Mouse (Mus musculus) lung, postnatal 25 days (tissue): ENCODE results near the gene Hoxb4.

ENCODE experiments used
- DNase-seq: peaks from one replicate; pipeline ENCODE4 v3.0.0; 2022; ENCODE audit warnings: low spot score

The Hoxb4 gene

DNA sequence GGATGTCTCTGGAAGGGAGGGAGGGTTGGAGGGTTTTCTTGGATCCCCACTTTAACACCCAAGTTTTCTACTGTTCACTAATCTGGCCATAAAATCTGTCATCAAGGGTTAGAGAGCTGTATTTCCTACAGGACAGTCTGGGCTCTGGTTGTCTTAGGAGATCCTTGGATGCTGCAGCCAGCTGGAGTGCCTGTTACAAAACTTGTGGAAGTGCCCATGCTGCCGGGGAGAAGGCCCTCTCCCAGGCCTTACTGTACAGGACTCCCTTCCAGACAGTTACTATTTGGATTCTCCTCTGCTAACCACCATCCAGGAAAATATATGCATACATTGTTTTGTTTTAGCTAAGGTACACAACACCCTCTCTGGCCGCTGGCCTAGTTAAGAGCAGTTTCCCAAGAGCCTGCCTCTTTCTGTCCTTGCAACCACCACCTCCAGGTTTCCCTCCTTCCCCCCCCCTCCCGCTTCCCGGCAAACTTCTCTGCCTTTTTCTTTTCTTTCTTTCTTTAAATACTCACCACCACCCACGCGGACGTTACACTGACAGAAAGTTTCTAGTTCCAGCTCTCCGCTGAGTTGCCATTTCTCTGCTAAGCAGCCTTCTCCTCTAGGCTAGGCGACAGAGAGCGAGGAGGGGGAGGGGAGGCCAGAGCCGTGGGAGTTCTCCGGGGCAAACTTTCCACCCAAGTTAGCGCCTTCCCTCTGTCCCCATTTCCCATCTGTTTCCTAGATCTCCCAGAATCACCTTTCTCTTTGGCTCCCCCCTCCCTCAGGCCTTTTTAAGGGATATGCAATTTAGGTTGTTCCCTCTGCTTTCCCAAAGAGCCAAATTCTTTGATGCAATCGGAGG, 31.6 kb downstream of the Hoxb4 start:
- DNase-seq = no peak

DNA sequence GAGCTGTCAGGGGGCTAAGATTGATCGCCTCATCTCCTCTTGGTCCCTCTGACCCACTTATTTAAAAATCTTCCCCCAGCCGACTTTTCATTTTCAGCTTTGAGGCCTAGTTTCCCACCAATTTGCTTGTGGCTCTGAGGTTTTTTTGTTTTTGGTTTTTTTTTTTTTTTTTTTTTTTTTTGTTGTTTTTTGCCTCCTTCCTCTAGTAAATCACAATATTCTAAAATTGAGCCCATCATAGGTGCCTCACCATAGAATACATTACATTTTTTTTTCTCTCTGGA, 32.2 kb downstream of the Hoxb4 start, which contains the start of gene Hoxb2:
Hoxb2 (plus strand) TSS at position 185 of the 284 bp plus-strand sequence.
- no peak for DNase-seq

DNA sequence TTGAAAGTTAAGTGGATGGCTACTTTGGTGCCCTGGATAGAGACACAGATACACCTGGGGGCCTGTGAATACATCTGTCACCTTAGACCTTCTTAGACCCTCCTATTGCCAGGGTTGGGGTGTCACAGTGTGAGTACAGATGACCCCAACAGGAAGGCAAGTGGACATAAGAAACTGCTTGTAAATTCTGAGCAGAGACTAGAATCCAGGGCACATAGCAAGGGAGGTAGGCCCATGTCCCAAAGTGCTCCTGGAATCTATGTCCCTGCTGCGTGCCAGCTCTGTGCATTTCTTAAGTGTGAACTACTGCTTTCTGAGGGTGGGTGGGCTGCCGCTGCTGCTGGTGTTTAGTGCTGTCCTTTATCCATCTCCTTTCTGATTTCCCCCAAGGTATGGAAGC, 32.7 kb downstream of the Hoxb4 start:
- no peak for DNase-seq

DNA sequence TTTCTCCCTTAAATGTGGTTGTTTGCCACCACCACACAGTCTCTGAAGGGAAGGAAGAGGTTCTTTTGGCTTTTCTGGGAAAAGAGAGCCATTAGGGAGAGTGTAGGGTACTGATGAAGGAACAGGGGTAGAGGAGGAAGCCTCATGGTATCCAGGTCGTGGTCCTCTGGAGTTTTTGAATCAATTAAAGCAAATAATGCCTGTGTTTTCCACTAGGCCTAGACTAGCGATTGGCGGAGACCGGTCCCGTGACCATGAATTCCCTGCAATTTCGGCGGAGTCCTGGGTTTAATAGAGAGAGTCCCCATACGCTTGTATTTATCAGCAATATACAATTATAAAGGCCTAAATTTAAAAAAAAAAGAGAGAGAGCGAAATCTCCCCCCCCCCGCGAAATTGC, 33.2 kb downstream of the Hoxb4 start:
- no peak for DNase-seq

DNA sequence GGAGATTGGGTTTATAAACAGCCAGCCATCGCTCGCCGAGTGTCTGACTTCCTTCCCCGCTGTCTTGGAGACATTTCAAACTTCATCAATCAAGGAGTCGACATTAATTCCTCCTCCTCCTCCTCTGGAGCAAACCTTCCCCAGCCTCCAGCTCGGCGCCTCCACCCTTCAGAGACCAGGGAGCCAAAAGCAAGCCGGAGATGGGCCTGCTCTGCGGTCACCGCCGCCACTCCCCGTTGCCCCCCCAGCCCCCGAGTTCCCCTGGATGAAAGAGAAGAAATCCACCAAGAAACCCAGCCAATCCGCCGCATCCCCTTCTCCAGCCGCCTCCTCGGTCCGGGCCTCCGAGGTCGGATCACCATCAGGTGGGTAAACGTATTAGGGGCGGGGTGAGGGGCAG, 33.8 kb downstream of the Hoxb4 start:
- peak; percentile 77 for DNase-seq

DNA sequence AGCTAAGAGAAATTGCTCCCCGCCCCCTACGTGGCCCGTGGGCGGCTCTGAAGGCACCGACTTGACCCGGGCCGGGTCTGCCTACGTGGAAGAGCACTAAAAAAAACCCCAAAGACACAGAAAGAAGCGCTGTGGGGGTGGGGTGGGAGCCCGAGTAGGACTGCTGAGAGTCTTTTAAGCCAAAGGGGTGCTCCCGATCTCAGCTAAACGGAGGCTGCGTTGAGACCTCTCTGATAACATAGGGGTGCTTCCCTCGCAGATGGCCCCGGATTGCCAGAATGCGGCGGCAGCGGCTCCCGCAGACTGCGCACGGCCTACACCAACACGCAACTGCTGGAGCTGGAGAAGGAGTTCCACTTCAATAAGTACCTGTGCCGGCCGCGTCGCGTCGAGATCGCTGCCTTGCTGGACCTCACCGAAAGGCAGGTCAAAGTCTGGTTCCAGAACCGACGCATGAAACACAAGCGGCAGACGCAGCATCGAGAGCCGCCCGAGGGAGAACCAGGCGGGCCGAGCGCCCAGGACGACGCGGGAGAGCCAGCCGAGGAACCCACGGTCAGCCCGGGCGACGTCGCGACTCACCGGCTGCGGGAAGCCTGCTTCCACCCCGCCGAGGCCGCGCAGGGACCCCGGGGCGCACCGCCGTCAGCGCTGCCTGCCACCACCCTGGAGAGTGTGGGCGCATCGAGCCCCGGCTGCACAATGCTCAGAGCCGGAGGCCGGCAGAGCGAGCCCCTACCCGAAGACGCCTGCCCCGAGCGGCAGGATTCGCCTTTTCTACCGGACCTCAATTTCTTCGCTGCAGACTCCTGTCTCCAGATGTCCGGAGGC, 34.8 kb downstream of the Hoxb4 start:
- no peak for DNase-seq

DNA sequence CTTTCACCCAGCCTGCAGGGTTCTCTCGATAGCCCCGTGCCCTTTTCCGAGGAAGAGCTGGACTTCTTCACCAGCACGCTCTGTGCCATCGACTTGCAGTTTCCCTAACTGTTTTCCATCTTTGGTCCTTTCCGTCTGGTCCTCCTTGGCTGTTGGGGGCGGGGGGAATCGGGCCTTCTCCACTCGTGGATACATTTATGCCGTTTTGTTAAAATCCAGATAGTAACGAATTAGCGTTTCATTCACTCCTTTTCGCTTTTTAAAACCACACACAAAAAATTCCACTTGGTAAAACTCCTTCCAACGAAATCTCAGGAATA, 35.4 kb downstream of the Hoxb4 start:
- no peak for DNase-seq

DNA sequence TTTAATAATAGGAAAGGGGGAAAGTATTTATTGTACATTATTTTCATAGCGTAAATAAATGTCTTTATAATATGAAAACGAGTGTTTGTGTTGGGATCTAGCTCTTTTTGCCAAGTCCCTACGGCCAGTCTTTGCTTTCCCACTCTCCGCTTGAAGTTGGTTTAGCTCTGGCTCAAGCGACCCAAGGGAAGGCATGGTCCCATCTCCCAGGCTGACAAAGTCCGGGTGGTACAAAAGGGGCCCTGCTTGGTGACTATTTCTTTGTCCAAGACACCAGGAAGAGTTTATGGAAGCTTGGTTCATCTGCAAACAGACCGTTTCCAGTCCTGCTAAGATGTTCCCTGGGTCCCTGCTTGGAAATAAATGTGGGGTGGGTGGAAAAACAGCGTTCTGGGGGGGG, 35.9 kb downstream of the Hoxb4 start:
- no peak for DNase-seq

DNA sequence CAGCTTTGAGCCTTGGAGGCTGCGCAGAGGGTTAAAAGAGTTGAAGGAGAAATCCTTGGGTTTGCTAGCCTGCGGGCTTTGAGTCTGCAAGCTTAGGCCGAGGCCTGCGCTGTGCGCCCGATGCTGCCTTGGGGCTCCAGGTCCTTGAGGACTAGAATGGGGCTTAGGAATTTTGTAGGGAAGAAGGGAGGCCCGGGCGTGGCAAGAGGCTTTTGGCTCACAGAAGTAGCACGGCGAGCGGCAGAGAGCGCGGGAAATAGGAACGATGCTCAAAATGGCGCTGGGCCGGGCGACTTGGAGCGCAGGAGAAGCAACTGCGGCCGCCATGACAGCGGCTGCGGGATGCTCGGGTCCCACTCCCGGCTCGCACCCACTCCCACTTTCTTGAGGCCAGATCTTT, 36.3 kb downstream of the Hoxb4 start:
- no peak for DNase-seq

DNA sequence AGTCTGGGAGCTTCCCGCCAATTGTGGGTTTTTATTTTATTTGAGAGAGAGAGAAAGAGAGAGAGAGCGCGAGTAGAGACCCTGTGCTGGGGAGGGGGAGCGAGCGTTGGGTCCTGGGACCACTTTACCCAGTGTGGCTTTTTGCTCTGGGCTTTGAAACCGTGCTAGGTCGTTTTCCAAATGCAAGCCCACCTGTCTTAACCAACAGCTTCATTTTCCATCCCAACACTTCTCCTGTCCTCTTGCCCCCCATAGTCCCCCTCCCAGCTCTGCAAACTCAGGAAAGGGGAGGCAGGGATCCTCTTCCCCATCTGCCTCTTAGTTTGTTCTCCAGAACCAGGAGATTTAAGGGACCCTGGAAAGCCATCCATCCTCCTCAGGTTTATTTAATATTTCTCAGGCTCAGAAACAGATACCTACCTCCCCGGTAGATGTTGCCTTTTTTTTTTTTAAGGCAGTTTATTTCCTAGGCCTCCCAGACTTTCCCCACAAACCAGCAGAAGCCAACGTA, 36.8 kb downstream of the Hoxb4 start:
- no peak for DNase-seq

DNA sequence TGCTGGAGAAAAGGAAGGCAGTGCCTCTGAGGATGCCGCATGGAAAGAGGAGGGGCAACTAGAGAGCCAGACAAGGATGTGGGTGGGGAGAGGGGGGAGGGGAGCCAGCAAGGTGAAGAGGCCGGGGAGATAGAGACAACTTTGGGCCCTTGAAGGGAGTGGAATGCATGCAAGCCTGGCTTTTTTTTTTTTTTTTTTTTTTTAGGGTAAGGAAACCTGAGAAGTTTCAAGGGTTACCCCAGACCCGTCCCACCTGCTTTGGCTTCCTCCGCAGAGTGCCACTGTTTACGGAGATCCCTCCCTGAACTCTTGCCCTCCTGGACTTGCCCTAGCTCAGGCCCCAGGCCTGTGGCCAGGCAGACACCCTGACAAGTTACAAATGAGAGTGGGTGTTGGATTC, 45.7 kb downstream of the Hoxb4 start:
- no peak for DNase-seq

DNA sequence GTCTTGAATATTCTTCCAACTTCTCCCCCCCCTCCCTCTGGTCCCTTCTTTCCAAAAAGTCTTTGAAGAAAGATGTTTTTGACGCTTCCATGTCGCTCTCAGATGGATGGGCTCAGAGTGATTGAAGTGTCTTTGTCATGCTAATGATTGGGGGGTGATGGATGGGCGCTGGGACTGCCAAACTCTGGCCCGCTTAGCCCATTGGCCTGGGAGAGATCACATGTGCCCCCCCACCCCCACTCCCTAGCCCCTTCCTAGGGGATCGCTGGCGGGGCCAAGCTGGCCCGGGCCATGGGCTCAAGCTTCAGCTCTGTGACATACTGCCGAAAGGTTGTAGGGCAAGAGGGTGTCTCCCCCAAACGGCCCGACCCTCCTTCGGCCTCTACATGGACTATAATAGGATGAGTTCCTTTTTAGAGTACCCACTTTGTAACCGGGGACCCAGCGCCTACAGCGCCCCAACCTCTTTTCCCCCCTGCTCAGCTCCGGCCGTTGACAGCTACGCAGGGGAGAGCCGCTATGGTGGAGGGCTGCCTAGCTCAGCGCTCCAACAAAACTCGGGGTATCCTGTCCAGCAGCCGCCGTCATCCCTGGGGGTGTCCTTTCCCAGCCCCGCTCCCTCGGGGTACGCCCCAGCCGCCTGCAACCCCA, 47.5 kb downstream of the Hoxb4 start, which contains the start of gene Hoxb1:
Hoxb1 (plus strand) TSS at position 312 of the 651 bp plus-strand sequence.
- no peak for DNase-seq

DNA sequence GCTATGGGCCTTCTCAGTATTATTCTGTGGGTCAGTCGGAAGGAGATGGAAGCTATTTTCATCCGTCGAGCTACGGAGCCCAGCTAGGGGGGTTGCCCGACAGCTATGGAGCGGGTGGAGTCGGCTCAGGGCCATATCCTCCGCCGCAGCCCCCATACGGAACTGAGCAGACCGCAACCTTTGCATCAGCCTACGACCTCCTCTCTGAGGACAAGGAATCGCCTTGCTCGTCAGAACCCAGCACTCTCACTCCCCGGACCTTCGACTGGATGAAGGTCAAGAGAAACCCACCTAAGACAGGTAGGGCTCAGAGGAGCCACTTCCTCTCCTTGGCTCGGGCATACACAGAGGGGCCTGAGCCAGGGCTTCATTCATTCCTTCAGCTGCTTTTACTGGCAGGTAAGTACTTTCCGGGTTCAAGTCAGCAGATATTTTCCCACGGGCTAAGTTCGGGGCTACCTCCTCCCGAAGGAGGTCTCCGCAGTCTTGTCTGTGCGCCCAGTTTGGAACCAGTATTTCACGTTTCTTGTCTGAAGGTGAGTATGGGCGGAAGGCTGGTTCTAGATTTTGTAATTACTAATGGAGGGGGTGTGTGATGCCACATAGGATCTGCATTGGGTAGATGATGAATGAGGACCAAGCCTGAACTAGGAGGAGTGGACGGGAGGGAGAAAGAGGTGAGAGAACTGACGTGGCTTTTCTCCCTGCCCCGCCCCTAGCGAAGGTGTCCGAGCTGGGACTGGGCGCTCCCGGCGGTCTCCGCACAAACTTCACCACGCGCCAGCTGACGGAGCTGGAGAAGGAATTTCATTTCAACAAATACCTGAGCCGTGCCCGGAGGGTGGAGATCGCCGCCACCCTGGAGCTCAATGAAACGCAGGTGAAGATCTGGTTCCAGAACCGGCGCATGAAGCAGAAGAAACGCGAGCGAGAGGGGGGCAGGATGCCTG, 48.3 kb downstream of the Hoxb4 start:
- no peak for DNase-seq

DNA sequence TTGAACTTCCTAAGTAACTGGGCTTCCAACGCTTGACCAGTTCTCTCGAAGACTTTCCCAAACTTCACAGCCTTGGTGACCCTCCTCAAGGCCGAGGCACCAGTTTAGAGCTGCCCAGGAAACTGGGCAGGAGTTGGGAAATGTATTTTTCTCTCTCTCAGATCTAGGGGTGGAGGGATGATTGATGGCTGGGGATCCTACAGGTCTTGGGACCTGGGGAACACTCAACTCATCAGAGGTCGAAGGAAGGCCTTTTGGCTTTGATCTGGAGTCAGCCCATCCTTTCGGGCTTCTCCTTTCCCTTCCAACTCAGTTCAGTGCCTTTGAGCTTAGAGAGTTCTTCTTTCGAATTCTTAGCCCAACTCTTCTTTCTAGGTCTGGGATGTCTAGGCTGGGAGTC, 49.1 kb downstream of the Hoxb4 start:
- no peak for DNase-seq

DNA sequence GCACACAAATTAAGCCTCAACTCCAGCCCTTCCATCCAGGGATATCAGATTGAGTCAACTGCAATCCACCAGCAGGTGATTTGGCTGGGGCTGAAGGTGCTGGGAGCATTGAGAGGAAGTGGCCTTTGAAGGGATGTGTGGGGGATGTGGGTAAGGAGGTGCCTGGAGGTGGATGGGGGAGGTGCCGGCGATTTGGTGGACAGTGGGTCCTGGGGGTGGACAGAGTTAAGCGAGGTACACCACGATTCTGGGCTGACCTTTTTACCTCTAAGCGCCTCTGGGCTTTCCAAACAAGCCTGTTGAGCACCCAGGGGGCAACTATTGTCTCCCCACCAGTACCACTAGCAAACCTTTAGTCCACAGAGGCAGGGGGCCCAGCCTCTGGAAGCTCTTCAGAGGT, 50.6 kb downstream of the Hoxb4 start:
- no peak for DNase-seq

DNA sequence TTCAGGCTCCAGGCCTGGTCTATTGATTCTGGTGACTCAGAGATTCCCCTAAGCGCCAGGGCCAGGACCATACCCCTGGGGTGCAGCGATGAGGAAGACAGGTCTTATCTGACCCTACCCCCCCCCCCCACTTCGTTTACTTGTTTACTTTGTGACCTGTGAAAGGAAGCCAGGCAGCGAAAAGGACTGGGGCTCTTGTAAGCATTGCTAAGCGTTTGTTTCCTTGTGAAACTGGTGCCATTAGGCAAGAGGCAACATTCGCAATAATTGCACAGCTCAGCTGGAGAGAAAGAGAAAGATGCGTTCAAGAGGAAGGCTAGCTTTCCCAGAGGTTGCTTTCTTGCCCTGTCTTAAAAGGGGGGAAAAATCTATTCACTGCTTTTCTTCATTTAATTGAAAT, 51.1 kb downstream of the Hoxb4 start:
- no peak for DNase-seq
